Mouse (Mus musculus): ENCODE data around the gene Ltv1.
"Not testable (repeated sequence)": the region's sequence is repeated elsewhere in the genome, so short reads cannot be mapped to it uniquely, and the experiment has no call there.

Gene Ltv1

DNA sequence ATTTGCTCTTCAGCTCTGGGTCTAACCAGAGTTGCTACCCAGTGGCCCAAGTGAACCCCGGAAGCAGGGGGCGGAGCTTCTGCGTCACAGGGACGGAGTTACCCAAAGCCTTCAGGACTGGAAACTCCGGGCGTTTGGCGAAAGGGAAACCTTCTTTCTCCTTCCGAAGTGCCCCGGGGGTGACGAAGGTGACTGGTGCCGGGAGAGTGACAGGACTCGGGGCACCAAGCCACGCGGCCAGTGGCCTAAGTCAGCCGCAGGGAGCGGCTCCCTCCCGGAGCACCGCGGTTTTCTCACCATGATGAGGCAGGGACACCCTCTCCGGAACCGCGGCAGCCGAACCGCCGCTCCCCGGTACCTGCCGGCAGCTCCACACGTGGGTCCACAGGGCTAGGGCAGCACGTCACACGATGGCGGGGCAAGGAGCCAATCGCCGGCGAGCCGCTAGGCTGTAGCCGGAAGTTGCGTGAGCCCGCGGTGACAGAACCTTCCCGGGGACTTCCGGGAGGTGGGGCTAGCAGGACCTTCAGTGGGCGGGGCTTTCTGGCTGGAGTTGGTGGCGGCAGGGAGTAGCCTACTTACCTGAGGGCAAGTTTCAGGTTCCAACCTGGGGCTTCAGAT is at the start of gene Ltv1:
Gene Ltv1 (minus strand): TSS at position 438 of the 621 bp plus-strand sequence.
- peak; percentile 90 to 92 for DNase-seq

- no peak for DNase-seq
These were observed 47.5 kb upstream of the Ltv1 start for GRCm38 (mm10) chr10:13240431-13240830.

DNA sequence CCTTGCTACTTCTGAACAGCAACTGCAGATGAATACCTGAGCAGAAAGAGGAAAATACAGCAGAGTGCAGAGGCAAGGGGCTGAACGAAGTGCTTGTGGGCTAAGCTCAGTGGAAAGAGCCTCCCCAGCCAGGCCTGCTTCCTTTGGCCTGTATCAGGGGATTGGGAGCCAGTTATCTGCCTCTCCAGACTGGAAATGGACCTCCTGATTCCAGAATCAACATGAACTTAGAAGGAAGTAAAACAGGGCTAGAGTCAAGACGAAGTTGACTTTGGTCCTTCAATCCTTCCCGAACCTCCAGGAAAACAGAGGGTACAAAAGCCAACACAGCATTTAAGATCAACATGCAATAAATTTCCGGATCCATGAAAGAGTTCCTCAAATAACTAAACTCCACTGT is 45.2 kb upstream of the Ltv1 start:
- DNase-seq = no peak

DNA sequence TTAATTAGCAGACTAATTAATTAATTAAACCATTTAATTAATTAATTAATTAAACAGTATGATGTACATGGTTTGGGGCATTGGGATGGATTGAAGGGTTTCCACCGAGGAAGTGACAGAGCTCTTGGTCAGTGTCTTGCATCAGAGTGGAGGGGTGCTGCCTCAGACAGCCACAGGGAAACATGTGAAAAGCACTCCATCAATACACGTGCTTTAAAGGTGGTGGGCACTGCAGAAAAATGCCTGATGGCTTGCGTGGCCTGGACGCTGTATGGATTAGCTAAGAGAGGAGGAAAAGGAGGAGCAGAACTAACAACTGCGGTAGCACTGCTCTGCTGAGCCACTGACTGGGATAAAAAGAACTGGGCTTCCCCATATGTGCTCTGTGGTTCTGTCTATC is 43.9 kb upstream of the Ltv1 start:
- DNase-seq = no peak

- no peak for DNase-seq
These were observed 41.5 kb upstream of the Ltv1 start for GRCm38 (mm10) chr10:13234503-13234902.

GRCm38 (mm10) chr10:13233941-13234340 is 41.0 kb upstream of the Ltv1 start:
- DNase-seq = no peak

GRCm38 (mm10) chr10:13233143-13233622 is 40.2 kb upstream of the Ltv1 start:
- DNase-seq = no peak

- no peak for DNase-seq
These were observed 39.6 kb upstream of the Ltv1 start for GRCm38 (mm10) chr10:13232443-13233142.

DNA sequence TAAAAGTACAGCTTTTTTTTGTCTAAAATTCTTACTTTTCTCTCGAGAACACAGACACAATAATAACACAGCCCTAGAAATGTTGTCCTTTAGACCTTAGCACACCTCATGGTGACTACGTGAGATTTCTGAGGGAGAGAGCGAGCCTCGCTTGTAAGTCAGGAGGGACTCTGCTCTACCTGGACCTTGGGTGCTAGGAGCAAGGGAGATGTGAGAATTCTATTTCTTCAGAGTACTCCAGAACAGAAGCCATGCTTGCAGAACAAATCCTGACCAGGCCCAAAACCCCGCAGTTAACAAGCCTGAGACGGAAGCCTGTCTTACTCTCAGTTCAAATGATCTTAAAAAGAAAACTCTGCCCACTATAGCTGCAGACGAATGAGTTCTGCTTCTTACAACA is 37.7 kb upstream of the Ltv1 start:
- no peak for DNase-seq

GRCm38 (mm10) chr10:13225377-13226063 is 32.6 kb upstream of the Ltv1 start:
- no peak for DNase-seq

- DNase-seq = no peak
These were observed 29.2 kb upstream of the Ltv1 start for GRCm38 (mm10) chr10:13222135-13222534.

DNA sequence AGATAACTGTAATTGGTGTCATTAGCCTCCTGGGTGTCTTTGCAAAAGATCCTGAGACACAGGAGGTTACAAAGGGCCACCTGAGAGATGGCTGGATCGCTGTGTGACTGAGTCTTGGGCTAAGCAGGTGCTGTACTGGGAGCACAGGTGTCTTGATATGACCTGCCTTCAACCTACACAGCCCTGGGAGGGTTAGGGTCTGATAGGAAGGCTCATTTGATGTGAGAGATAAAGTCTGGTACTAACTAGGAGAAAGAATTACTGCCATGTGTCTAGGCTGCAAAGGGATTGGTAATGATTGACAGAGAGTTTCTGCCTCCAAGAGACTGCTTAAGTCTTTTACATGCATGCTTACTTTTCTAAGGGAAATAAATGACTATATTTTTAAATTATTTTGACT is 27.1 kb upstream of the Ltv1 start:
- no peak for DNase-seq

DNA sequence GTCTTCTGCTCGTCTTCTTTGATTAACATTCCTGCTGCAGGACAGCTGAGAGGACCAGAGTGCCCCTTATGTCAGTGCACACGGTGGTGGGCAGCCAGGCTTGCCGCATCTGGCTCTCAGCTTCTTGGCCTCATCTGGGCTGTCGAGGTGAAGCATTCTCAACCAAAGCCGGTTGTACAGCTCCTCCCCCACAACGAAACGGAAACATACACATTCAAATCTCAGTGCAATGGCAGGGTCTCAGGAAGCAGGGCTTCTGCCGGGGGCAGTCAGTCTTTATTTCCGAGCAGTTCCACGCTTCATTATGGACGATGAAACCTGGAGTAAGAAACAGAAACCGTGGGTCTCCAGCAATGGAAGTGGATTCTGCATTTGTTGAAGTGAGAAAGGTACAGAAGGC is 21.0 kb upstream of the Ltv1 start:
- DNase-seq = no peak

GRCm38 (mm10) chr10:13212829-13213228 is 19.9 kb upstream of the Ltv1 start:
- DNase-seq = no peak

- DNase-seq = no peak
These were observed 19.4 kb upstream of the Ltv1 start for GRCm38 (mm10) chr10:13212326-13212725.

DNA sequence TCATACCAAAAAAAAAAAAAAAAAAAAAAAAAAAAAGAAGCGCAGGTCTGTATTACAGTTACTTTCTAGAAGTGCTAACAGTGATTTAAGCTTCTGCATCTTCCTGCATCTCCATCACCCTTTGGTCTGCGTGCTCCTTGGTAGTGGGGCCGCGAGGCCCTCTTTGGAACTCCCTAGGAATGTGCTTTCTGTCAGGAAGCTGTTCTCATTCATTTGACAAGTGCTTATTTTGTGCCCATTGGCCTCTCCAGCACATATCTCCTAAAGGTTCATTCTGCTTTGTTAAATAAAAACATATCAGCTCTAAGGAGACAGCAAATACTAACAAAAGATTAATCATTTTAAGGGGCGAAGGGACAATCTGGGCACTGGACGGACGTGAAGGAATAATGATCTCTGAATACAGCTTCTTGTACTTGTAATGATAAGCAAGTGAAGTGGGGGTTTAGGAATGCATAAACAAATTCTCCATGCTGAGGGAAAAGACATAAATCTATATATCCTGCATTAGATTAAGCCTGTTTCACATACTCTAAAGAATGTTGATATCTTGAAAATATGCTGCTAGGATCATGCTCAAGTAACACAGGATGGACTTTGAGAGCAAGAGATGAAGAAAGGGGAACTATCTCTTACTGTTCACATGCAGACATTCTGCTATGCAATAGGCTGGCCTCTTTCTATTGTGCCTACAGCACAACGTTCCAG is 17.1 kb upstream of the Ltv1 start:
- no peak for DNase-seq

GRCm38 (mm10) chr10:13209506-13209905 is 16.5 kb upstream of the Ltv1 start:
- no peak for DNase-seq

DNA sequence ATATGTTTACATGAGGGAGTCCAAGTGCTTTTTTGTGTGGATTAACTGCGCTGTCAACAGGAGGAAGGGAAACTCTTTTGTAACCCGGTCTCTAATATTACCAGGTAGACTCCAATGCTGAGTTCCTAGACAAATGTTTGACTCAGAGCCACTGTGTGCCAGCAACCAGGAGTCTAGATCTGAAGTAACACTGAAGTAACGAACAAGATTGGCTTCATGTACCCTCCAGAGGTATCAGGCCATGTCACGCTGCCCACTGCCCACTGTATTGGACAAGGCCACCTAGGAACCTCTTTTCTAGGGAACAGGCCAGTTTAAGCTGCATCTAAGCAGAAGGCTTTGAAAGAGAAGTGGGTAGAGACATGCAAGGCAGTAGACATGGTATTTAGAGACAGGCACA is 16.1 kb upstream of the Ltv1 start:
- DNase-seq = no peak

DNA sequence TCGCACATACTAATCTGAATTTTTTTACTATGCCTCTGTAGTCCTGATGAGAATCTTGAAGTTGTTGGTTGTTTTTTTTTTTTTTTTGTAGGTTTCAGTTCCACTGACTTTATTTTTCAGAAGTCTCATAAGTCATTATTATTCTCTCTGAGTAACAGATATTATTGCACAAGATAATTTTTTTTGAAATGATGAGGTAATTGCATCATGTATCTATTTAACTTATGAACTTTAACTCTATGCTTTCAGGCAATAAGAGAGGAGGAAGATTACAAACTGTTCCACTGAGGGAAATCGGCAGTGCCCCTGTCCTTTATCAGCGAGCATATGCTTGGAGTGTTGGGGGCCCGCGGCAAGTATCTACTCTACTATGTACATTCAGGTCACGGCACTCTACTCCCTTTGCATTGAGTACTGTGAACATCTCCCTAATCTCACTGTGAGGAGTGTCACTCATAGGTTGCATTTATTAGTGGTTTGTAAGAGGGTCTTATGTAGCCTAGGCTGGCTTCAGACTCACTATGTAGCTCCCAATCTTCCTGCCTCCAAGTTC is 8.8 kb upstream of the Ltv1 start:
- DNase-seq = no peak

DNA sequence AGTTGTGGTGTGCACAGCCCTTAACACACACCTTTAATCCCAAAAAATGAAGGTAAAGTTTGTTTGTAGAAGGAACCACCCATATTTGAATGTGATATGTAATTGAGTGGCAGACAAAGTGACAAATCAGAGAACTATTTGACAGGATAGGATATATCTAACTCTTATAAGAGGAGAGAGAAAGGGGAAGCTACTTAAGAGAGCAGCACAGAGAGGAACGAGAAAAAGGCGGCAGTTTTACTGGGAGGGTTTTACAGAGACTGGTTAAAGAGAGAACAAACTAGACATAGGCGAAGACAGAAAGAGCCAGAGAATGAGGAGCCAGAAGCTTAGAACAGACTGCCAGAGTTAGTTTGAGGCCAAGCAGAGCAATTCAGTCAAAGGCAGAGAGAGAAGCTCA is 7.9 kb upstream of the Ltv1 start:
- no peak for DNase-seq

DNA sequence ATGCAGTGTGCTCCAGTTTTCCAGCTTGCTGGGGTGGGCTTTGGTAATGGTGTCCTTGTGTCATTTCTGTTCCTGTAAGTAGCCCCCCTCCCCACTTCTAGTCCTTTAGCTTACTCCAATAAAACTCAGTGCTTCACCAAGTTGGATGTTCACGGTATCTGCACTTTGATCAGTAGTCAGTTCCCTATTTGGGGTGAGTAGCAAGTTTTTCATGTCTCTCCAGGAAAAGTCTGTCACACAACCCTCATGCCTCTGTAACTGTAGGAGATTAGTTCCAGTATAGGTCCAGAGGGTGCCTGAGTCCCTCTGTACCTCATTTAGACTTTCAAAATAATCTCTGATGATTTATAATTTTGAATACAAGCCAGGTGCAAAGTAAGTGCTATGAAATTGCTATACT is 6.3 kb upstream of the Ltv1 start:
- DNase-seq = no peak

DNA sequence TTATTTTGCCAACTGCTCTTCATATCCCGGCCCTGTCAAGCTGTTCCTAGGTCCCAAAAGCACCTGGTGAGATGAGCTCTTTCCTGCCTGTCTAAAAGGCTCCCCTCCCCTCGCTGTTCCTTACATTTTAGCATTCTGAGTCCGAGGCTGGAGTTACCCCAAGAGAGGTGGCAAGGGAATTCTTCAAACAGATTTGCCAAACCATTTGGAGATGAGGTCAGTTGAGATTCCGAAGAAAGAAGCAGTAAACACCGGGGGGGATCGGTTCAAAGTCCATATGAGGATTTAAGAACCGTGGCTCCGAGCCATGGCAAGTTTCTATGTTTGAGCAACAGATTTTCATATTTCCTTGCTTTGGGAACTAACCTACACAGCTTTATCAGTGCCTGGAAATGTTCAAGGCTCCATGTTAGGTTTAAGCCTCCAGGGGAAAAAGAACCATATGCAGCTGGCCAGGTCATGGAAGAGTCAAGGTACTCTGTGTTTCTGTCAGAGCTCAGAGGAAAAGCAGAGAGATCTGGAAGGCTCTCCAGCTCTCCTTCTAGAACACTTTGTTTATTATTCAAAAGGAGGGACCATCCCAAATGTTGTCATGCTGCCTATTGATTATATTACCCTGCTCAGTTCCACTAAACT is 4.0 kb upstream of the Ltv1 start:
- no peak for DNase-seq

- DNase-seq = not testable (repeated sequence)
These were observed 528 bp upstream of the Ltv1 start for GRCm38 (mm10) chr10:13193496-13193895.
